Mouse (Mus musculus) Patski (cell line): ENCODE data around the gene Plekha8. TPM values are rescaled to one million over a fixed set of nuclear protein-coding genes. Genes with fewer than 3 reads are reported as not detected.

ENCODE experiments used
- ATAC-seq: fragments of 100-300 bp; one replicate; pipeline ENCODE4 v1.8.0; 2021
- CTCF ChIA-PET: fragments of 350-600 bp; sonication (Branson Sonifier 250); formaldehyde crosslinking; loops from one replicate; lab custom pipeline; 2022; ENCODE audit warnings: inconsistent platforms; lab: Charles Lee
- POLR2A ChIA-PET: fragments of 350-600 bp; sonication (Branson Sonifier 250); formaldehyde crosslinking; loops from one replicate; lab custom pipeline; 2022; ENCODE audit warnings: antibody characterized with exemption, inconsistent platforms; lab: Charles Lee
- DNase-seq: peaks from one replicate; pipeline ENCODE4 v3.0.0-alpha.2; 2011; ENCODE audit warnings: low read depth, low spot score
- H3K27me3 ChIP-seq: fragments of 371-371 bp; one replicate; pipeline ENCODE4 v1.5.1; 2021
- CTCF ChIP-seq: fragments of 100-300 bp; IDR thresholded peaks from one replicate; pipeline ENCODE4 v1.5.1; 2021
- in situ Hi-C: fragments of 300-500 bp; cut with MboI; formaldehyde crosslinking; loops from 3 replicates; pipeline ENCODE4 v1.11.1; 2018; ENCODE audit warnings: low pct_unique_long_range_greater_than_20kb, mixed read lengths
- polyA plus RNA-seq: library from polyadenylated mRNA; unstranded; gene quantifications from one replicate; pipeline ENCODE4 v1.2.3, GENCODE M21; 2021

The Plekha8 gene
- polyA plus RNA-seq, 1 experiment from 2014 or later: 9.6 TPM

DNA sequence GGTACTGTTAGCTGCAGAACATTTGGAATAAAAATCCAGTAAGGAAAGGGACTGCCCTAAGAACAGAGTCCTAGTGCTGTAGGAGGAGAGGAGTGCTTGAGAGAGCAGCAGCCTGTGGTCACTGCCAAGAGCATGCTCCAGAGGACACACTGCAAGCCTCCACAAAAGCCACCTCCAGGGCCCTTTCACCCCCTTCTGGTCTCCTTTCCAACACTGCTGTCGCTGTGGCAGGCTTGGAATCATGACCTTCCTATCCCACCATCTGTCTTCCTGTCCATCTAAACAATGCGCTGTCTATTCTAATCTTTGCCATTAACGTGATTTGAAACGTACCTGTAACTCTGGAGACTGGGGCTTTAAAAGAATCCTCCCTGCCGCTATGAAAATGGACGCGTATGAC, 36.4 kb upstream of the Plekha8 start:
- ATAC-seq: no peak
- no peak for TF ChIP-seq CTCF
- POLR2A ChIA-PET: no interaction called here
- in situ Hi-C loops: no loop called here
- CTCF ChIA-PET: no interaction called here
- no peak for DNase-seq
- H3K27me3 ChIP-seq: no peaks in the 10 kb centered on the region

DNA sequence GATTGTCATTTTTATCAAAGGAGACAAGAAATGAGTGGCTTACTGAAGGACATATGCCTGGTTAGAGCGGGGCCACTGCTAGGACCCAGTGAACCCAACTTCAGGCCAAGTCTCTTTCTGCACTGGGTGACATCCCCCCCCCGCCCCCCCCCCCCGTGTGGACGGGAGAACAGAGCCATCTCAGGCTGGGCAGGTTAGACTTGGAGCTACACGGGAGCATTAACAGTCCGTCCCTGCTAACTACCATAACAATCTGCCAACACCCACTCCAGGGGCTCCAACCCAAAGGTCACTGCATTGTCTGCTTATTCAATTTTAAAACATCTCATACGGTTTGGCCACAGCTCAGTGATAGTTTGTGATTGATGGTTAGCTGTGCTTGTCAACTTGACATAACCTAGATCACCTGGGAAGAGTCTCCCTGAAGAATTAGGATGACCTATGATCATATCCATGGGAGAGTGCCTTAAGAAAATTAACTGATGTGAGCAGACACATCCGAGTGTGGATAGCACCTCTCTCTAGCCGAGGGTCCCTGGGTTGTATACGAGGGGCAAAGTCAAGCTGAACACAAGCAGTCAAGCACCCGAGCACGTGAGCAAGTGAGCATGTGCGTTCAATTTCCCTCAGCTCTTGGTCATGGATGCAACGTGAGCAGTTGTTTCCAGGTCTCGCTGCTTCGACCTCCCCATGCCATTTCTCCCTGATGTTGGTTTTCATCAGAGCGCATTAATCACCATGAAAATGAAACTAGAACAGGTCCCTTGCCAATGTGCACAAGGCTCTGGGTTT, 32.7 kb upstream of the Plekha8 start:
- ChIA-PET CTCF (interaction anchor here (1.0 kb wide), 1 partner anchor 17 kb away, joined by 3 read pairs; no protein-coding TSS in a partner anchor), POLR2A (no interaction called here)
- ATAC-seq (no peak), DNase-seq (no peak)
- H3K27me3 ChIP-seq: no peaks in the 10 kb centered on the region
- in situ Hi-C loops: no loop called here
- TF ChIP-seq CTCF: no peak

DNA sequence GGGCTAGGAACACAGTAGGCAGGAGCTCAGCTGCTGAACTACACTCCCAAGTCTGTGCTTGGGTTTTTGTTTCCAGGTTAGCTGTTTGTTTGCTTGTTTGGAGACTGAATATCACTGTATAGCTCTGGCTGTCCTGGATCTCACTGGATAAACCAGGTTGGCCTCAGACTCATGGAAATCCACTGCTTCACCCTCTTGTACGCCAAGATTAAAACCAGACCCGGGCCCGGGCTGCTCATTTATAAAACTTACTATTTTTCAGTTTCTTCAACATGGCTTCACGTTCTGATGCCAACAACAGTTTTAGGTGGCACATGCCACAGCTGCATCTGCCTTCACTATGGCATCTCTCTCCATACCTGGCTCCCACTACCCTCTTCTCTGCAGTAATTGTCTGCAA, 31.4 kb upstream of the Plekha8 start:
- in situ Hi-C loops: no loop called here
- no peak for ATAC-seq
- DNase-seq: no peak
- TF ChIP-seq CTCF: no peak
- no peaks in the 10 kb centered on the region for H3K27me3 ChIP-seq
- CTCF ChIA-PET: interaction anchor here (1.0 kb wide), 1 partner anchor 11 kb away, joined by 3 read pairs; no protein-coding TSS in a partner anchor
- POLR2A ChIA-PET: no interaction called here

DNA sequence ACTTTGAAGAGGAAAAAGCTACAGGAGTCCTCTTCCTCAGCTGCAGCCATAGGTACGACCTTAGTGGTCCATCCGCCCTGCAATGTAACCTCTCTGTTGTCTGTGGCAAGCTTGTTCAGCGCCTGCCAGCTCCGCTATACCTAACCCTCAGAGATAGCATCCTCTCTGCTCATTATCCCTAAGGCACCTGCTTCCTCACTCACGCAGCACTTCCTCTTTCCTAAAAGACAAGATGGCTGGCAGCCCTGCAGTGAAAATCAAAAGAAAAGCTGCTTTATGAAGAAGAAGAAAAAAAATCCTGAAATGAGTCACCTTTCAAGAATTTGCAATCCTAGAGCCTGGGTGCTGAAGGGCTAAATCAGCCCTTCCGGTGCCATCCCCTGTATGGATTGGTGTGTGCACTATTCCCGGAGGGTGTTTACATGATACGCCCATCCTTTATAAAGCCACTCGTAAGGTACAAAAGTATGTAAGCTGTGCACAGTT, 30.4 kb upstream of the Plekha8 start:
- ATAC-seq (no peak), DNase-seq (no peak)
- ChIA-PET POLR2A (interaction anchor here (1.3 kb wide), 1 partner anchor 9 kb away, joined by 3 read pairs; no protein-coding TSS in a partner anchor), CTCF (interaction anchor here (1.0 to 1.4 kb wide), 2 partner anchors 9 to 10 kb away, joined by 3 to 4 read pairs; no protein-coding TSS in a partner anchor)
- in situ Hi-C loops: no loop called here
- no peak for TF ChIP-seq CTCF
- H3K27me3 ChIP-seq: no peaks in the 10 kb centered on the region

DNA sequence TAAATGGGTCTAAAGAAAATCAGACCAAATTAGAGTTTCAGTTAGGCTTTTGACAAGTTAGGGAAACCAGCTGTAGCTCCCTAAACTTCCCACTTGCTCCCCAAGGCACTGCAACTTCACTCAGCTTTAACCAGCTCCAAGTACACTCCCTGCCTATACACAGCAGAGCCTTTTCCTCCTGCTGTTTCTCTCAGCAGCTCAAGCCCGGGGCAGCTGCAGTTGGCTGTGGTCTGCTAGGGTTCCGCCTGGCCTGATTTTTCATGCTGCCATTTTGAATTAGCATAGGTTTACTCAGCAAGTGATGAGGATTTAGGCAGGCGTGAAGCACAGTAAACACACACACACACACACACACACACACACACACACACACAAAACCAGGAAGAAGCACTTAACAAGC, 29.9 kb upstream of the Plekha8 start:
- ChIA-PET CTCF (interaction anchor here (1.4 kb wide), 1 partner anchor 10 kb away, joined by 4 read pairs; no protein-coding TSS in a partner anchor), POLR2A (interaction anchor here (1.3 kb wide), 1 partner anchor 9 kb away, joined by 3 read pairs; no protein-coding TSS in a partner anchor)
- no peak for ATAC-seq
- in situ Hi-C loops: no loop called here
- DNase-seq: no peak
- TF ChIP-seq CTCF: no peak
- no peaks in the 10 kb centered on the region for H3K27me3 ChIP-seq

DNA sequence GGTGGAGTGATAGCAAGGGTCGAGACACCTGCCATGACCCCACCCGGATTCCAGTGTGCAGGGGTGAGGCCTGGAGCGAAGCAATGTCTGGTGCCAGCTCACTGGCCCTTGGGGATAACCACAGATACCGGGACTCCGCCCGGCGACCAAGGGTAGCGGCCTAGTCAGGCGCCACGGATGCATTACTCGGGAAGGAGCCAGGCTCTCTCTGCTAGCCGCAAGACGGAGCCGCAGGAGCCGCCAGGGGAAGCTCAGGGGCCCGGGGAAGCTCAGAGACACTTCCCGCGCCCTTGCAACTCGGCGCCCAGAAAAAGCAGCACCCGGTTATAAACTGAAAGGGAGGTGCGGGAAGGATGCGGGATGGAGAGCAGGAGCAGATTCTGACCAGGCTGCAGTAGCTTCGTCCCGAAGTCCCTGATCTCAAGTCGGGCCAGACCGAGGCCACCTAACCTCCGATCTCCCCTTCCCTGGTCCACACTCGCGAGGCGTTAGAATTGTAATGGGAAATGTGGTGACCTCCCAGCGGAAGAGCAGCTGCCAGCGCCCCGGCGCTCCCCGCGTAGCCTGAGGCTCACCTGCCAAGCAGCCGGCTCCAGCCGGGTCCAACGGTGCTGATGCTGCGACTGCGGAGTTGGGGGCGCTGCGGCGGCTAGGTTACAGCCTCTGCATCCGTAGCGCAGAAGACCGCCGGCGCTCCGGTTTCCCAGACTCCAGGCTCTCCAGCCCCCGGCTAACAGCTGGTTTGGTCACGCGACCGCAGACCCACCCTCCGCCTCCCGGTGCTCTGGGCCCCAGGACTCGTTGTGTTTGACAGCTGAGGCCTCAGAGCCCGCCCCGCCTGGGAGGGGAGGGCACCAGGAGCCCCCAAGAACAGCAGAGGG, 29.0 kb upstream of the Plekha8 start, which contains the start of gene Scrn1:
Gene Scrn1 (minus strand): TSS at position 825 of the 881 bp plus-strand sequence.
- TF ChIP-seq CTCF: no peak
- POLR2A ChIA-PET: interaction anchor here (1.0 to 1.3 kb wide), 2 partner anchors 8 to 28 kb away, joined by 3 read pairs; no protein-coding TSS in a partner anchor
- DNase-seq (no peak), ATAC-seq (peak; percentile 31)
- in situ Hi-C loops: no loop called here
- CTCF ChIA-PET: interaction anchor here (0.8 kb wide), 1 partner anchor 26 kb away, joined by 3 read pairs; no protein-coding TSS in a partner anchor
- no peaks in the 10 kb centered on the region for H3K27me3 ChIP-seq

DNA sequence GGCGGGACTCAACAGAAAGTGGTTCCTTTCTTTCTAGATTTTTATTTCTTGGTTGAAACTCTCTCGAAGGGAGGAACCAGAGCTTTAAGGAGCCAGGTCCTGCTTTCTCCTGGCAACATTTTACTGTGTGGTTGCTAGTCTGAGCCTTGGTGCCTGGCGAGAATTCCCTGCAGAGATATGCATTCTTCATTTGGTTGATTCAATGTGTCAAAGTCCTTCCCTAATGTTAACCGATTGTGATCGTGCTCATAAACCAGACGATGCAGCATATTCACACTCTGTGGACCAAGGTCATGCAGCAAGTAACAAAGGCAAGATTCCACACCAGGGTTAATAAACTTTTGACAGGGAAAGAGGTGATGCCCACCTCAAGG, 28.4 kb upstream of the Plekha8 start:
- H3K27me3 ChIP-seq: no peaks in the 10 kb centered on the region
- POLR2A ChIA-PET: no interaction called here
- no peak for ATAC-seq
- CTCF ChIA-PET: no interaction called here
- TF ChIP-seq CTCF: no peak
- DNase-seq: no peak
- in situ Hi-C loops: no loop called here

DNA sequence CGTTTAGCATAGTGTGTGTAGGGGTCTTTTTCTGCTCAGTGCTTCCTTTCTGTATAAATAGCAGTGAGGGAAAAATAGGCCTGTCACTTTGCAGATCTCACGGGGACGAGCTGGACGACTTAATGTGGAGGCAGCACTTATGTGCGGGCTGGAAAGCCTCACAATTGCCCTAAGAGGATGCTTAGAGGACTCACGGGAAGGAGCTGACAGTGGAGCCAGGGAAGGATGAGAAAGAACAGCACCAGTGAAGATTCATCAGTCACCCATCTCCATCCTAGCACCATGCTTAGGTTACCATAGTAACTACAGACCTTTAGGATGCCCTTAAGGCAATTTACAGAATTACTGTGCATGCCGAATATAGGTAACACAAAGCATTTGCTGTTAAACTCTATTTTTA, 25.1 kb upstream of the Plekha8 start:
- in situ Hi-C loops: no loop called here

DNA sequence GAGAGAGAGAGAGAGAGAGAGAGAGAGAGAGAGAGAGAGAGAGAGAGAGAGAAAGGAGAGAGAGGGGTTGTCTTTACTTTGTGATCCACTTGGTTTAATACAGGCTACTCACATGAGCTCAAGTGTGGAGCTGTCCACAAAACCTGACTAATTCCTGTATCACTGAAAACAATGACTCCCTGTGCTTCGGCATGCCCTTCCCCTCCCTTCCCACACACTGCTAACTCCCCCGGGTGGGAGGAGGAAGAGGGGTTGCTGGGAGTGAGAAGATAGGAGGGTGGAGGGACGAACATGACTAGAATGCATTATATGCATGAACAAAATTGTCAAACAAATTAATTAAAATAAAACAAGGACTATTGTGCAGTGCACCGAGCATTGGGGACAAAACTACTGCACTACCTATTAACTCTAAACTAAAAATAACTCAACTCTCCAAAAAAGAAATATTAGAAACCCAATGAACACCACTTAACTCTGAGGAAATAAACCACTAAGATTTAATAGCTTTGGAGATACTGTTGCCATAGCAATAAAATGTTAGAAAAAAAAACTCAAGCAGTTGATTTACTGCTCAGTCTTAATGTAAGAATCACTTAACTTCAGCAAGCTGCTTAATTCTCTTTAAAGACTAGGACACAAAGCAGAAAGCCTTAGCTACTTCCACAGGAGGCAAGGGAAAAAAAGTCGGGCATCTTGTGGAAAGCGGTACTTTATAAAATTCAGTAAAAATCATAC, 21.5 kb upstream of the Plekha8 start:
- DNase-seq (no peak), ATAC-seq (no peak)
- CTCF ChIA-PET: interaction anchor here (1.6 kb wide), 1 partner anchor 13 kb away, joined by 4 read pairs; no protein-coding TSS in a partner anchor
- in situ Hi-C loops: no loop called here
- POLR2A ChIA-PET: interaction anchor here (1.3 kb wide), 1 partner anchor 8 kb away, joined by 3 read pairs; no protein-coding TSS in a partner anchor
- no peaks in the 10 kb centered on the region for H3K27me3 ChIP-seq
- no peak for TF ChIP-seq CTCF

More for the DNA sequence above, 25.1 kb upstream of the Plekha8 start:
- no peaks in the 10 kb centered on the region for H3K27me3 ChIP-seq
- CTCF ChIA-PET: no interaction called here
- ATAC-seq (no peak), DNase-seq (no peak)
- TF ChIP-seq CTCF: no peak
- POLR2A ChIA-PET: no interaction called here

DNA sequence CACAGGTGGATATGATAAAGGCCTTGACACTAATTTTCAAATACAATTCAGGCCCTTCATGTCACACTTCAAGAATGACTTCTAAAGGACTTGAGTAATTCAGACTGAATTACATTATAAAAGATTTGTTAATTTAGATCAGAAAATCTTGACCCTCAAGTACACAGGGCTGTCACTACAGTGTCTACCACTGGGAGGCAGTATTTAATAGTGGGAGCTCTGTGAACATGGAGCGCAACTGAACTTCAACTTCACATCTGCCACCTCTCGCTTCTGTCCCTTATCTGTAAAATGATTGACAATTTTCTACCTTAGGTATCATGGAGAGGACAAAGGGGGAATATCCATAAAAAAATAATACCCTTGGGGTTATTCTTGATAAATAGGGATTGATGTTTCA, 8.7 kb upstream of the Plekha8 start:
- in situ Hi-C loops: no loop called here
- TF ChIP-seq CTCF: peak; percentile 81
- POLR2A ChIA-PET: no interaction called here
- CTCF ChIA-PET: interaction anchor here (1.2 to 1.3 kb wide), 2 partner anchors 18 to 44 kb away, joined by 3 read pairs; no protein-coding TSS in a partner anchor
- ATAC-seq: no peak
- no peak for DNase-seq
- H3K27me3 ChIP-seq: no peaks in the 10 kb centered on the region
